Mouse (Mus musculus) intestine, embryonic 14.5 days (tissue): ENCODE measurements at regions not wholly inside any gene's neighbourhood (a gene's known extent, or its start where the extent isn't known, plus 50 kb on each side); places are given as distances from the start of the nearest gene placed in this dataset.

Source experiments
- ATAC-seq: fragments of 200-750 bp; cut with Nextera tagmentation; replicated peaks from 2 replicates; pipeline ENCODE4 v1.8.0; 2017; ENCODE audit warnings: low read depth, moderate number of reproducible peaks, moderate TSS enrichment, moderate library complexity; ENCODE audit not compliant: low FRiP score, low TSS enrichment
- DNase-seq: peaks from one replicate; pipeline ENCODE4 v3.0.0-alpha.2; 2018; ENCODE audit warnings: low spot score
- H3K27ac ChIP-seq: fragments of 300-500 bp; sonication (generic); 2 replicates; pipeline ENCODE4 v1.5.1; 2014; ENCODE audit warnings: low read depth, mild to moderate bottlenecking, control low read depth
- H3K27me3 ChIP-seq: fragments of 300-500 bp; sonication (generic); replicated peaks from 2 replicates; pipeline ENCODE4 v1.6.1; 2014; ENCODE audit warnings: low read length, control low read depth; ENCODE audit not compliant: control insufficient read depth, insufficient read depth
- H3K36me3 ChIP-seq: fragments of 300-500 bp; sonication (generic); 2 replicates; pipeline ENCODE4 v1.6.1; 2014; ENCODE audit warnings: low read length, control low read depth; ENCODE audit not compliant: control insufficient read depth, insufficient read depth
- H3K4me1 ChIP-seq: fragments of 300-500 bp; sonication (generic); replicated peaks from 2 replicates; pipeline ENCODE4 v1.6.1; 2014; ENCODE audit warnings: low read length, control low read depth, mixed read lengths; ENCODE audit not compliant: control insufficient read depth, insufficient read depth
- H3K4me2 ChIP-seq: fragments of 300-500 bp; sonication (generic); 2 replicates; pipeline ENCODE4 v1.6.1; 2014; ENCODE audit warnings: low read length
- H3K4me3 ChIP-seq: fragments of 300-500 bp; sonication (generic); 2 replicates; pipeline ENCODE4 v1.5.1; 2014; ENCODE audit warnings: low read depth, low read length, control low read depth, mixed read lengths
- H3K9ac ChIP-seq: fragments of 300-500 bp; sonication (generic); 2 replicates; pipeline ENCODE4 v1.6.1; 2014; ENCODE audit warnings: mild to moderate bottlenecking, low read length
- H3K9me3 ChIP-seq: fragments of 300-500 bp; sonication (generic); 2 replicates; pipeline ENCODE4 v1.6.1; 2016; ENCODE audit warnings: low read length, control low read depth; ENCODE audit not compliant: control insufficient read depth
- WGBS: fragments of 180-500 bp; shearing (Covaris S2); extraction: QIAGEN DNeasy Blood & Tissue Kit; methylation state at CpG from one replicate; pipeline ENCODE4 v1.1.7; 2014; 5-methylcytosine and 5-hydroxymethylcytosine counted together

GRCm38 (mm10) chr3:56456317-56456716 lies 272.8 kb upstream of the Nbea start:
- Histone ChIP-seq H3K4me1 (no peaks in the 10 kb centered on the region), H3K27ac (no peak overlapping the region), H3K36me3 (no peaks in the 10 kb centered on the region), H3K9me3 (no peaks in the 10 kb centered on the region), H3K9ac (no peak overlapping the region), H3K4me2 (no peak overlapping the region), H3K4me3 (no peak overlapping the region), H3K27me3 (no peaks in the 10 kb centered on the region)
- no peak for DNase-seq
- WGBS, result 83% methylated on average over 6 of the region's 6 CpGs
- ATAC-seq, result no peak

- Histone ChIP-seq H3K4me3 (no peak overlapping the region), H3K9ac (no peak overlapping the region), H3K4me2 (no peak overlapping the region), H3K9me3 (no peaks in the 10 kb centered on the region), H3K4me1 (peaks cover 8% of the 10 kb centered on the region; the same call in 1 of the 2 replicates), H3K27ac (peak overlapping the region; percentile 33; the same call in 1 of the 2 replicates), H3K27me3 (no peaks in the 10 kb centered on the region), H3K36me3 (no peaks in the 10 kb centered on the region)
- WGBS, result 77% methylated on average over 5 of the region's 5 CpGs
- no peak for DNase-seq
- no peak for ATAC-seq
These were observed 255.4 kb upstream of the Nbea start for GRCm38 (mm10) chr3:56438900-56439299.

GRCm38 (mm10) chr3:56438020-56438747 lies 254.7 kb upstream of the Nbea start:
- 0 out of 2 replicates have a peak, but pooled peaks have one; percentile 12 for ATAC-seq
- no peaks in the 10 kb centered on the region for H3K9me3 ChIP-seq
- peaks cover 8% of the 10 kb centered on the region; the same call in 1 of the 2 replicates for H3K4me1 ChIP-seq
- peak overlapping the region; percentile 33; the same call in 1 of the 2 replicates for H3K27ac ChIP-seq
- no peaks in the 10 kb centered on the region for H3K36me3 ChIP-seq
- H3K27me3 ChIP-seq, result no peaks in the 10 kb centered on the region
- H3K4me2 ChIP-seq, result no peak overlapping the region
- WGBS, result 45% methylated on average over 12 of the region's 12 CpGs
- H3K4me3 ChIP-seq, result no peak overlapping the region
- peak; percentile 54 for DNase-seq
- no peak overlapping the region for H3K9ac ChIP-seq

- Histone ChIP-seq H3K4me2 (no peak overlapping the region), H3K27me3 (no peaks in the 10 kb centered on the region), H3K4me3 (no peak overlapping the region), H3K36me3 (no peaks in the 10 kb centered on the region), H3K4me1 (peaks cover 8% of the 10 kb centered on the region; the same call in 1 of the 2 replicates), H3K9me3 (no peaks in the 10 kb centered on the region), H3K9ac (no peak overlapping the region), H3K27ac (0 out of 2 replicates have a peak overlapping the region, but pooled peaks have one; percentile 27)
- ATAC-seq (no peak), DNase-seq (peak; percentile 58)
- WGBS, result 34% methylated on average over 4 of the region's 4 CpGs
These were observed 253.6 kb upstream of the Nbea start for GRCm38 (mm10) chr3:56437058-56437457.

- WGBS, result 71% methylated on average over 1 of the region's 1 CpGs
- H3K4me3 ChIP-seq, result no peak overlapping the region
- H3K9ac ChIP-seq, result no peak overlapping the region
- no peaks in the 10 kb centered on the region for H3K36me3 ChIP-seq
- ATAC-seq (no peak), DNase-seq (no peak)
- H3K9me3 ChIP-seq, result no peaks in the 10 kb centered on the region
- H3K4me1 ChIP-seq, result peaks cover 6% of the 10 kb centered on the region; the same call in 1 of the 2 replicates
- H3K27ac ChIP-seq, result no peak overlapping the region
- no peaks in the 10 kb centered on the region for H3K27me3 ChIP-seq
- H3K4me2 ChIP-seq, result no peak overlapping the region
These were observed 250.0 kb upstream of the Nbea start for GRCm38 (mm10) chr3:56433495-56433894.

GRCm38 (mm10) chr3:56427201-56427600 lies 243.7 kb upstream of the Nbea start:
- ATAC-seq (no peak), DNase-seq (no peak)
- no peaks in the 10 kb centered on the region for H3K27me3 ChIP-seq
- no peaks in the 10 kb centered on the region for H3K9me3 ChIP-seq
- H3K9ac ChIP-seq, result no peak overlapping the region
- WGBS, result 88% methylated on average over 1 of the region's 1 CpGs
- H3K4me2 ChIP-seq, result no peak overlapping the region
- no peaks in the 10 kb centered on the region for H3K36me3 ChIP-seq
- H3K4me3 ChIP-seq, result no peak overlapping the region
- no peak overlapping the region for H3K27ac ChIP-seq
- no peaks in the 10 kb centered on the region for H3K4me1 ChIP-seq

GRCm38 (mm10) chr3:56397851-56398496 lies 214.5 kb upstream of the Nbea start:
- no peak overlapping the region for H3K4me2 ChIP-seq
- no peak for DNase-seq
- no peaks in the 10 kb centered on the region for H3K36me3 ChIP-seq
- no peaks in the 10 kb centered on the region for H3K27me3 ChIP-seq
- 84% methylated on average over 4 of the region's 4 CpGs for WGBS
- no peak overlapping the region for H3K9ac ChIP-seq
- no peak for ATAC-seq
- H3K4me3 ChIP-seq, result no peak overlapping the region
- H3K4me1 ChIP-seq, result no peaks in the 10 kb centered on the region
- no peaks in the 10 kb centered on the region for H3K9me3 ChIP-seq
- H3K27ac ChIP-seq, result no peak overlapping the region

- no peak overlapping the region for H3K4me2 ChIP-seq
- H3K9ac ChIP-seq, result no peak overlapping the region
- DNase-seq, result no peak
- H3K4me3 ChIP-seq, result no peak overlapping the region
- H3K27me3 ChIP-seq, result no peaks in the 10 kb centered on the region
- no peaks in the 10 kb centered on the region for H3K36me3 ChIP-seq
- H3K9me3 ChIP-seq, result no peaks in the 10 kb centered on the region
- no peak overlapping the region for H3K27ac ChIP-seq
- whole genome bisulfite sequencing, result 64% methylated on average over 5 of the region's 5 CpGs
- ATAC-seq, result no peak
- H3K4me1 ChIP-seq, result no peaks in the 10 kb centered on the region
These were observed 209.6 kb upstream of the Nbea start for GRCm38 (mm10) chr3:56393134-56393533.
